ENCODE assay signal across 25 mouse cellular contexts in genomic region chr10:29590187-29590586, GRCm38 (mm10). TPM values are rescaled to one million over a fixed set of nuclear protein-coding genes. Genes with fewer than 3 reads are reported as not detected.
DNase-seq lines count a peak whose midpoint lies in the region; ATAC-seq and TF ChIP-seq lines count a peak whose summit lies in the region.
"Had no signal": no experiment of that assay in that cellular context is flagged by ENCODE, and none has a peak within 500 bp of the region (broad histone marks: within the 10 kb centered on the region; RNA-seq: fewer than 3 reads in every experiment).

No protein-coding gene starts in this region.

- no peaks in the 10 kb centered on the region for H3K4me1 ChIP-seq in forebrain, embryonic 13.5 days
- no peaks in the 10 kb centered on the region for H3K4me1 ChIP-seq in forebrain, embryonic 10.5 days
- no peaks in the 10 kb centered on the region for H3K4me1 ChIP-seq in forebrain, embryonic 15.5 days
- H3K4me1 ChIP-seq in forebrain, postnatal 0 days (ENCODE audit: insufficient read depth), result no peaks in the 10 kb centered on the region
- H3K4me1 ChIP-seq: embryonic facial prominence, embryonic 15.5 days had no signal

- no peaks in the 10 kb centered on the region for H3K9me3 ChIP-seq in forebrain, embryonic 13.5 days (replicated peaks)
- no peaks in the 10 kb centered on the region for H3K9me3 ChIP-seq in forebrain, embryonic 10.5 days
- no peaks in the 10 kb centered on the region for H3K9me3 ChIP-seq in forebrain, embryonic 15.5 days
- no peaks in the 10 kb centered on the region for H3K9me3 ChIP-seq in forebrain, postnatal 0 days (ENCODE audit: low read length)
- H3K9me3 ChIP-seq: embryonic facial prominence, embryonic 13.5 days; embryonic facial prominence, embryonic 15.5 days; G1E had no signal

- DNase-seq in forebrain, embryonic 10.5 days (ENCODE audit: extremely low spot score, low spot score), result no peak
- DNase-seq in forebrain, postnatal 0 days, result no peak
- peak; percentile 41 for DNase-seq in brain, embryonic 14.5 days (ENCODE audit: low read depth)
- DNase-seq: adrenal gland, adult 8-10 months; adrenal gland, postnatal 14 days; adrenal gland, postnatal 36 days; B cell, adult 2 months; cerebellum, adult 11 months; cerebellum, adult 18-20 months; cerebellum, adult 8-10 months; cerebellum, adult 9-11 months; cerebellum, postnatal 14 days; cerebellum, postnatal 36 days; embryo, embryonic 11 days had no signal

- no peak for TF ChIP-seq CTCF in forebrain, postnatal 0 days (IDR thresholded peaks at IDR 0.05; ENCODE audit: low read depth)
- TF ChIP-seq CTCF in brain, embryonic 14.5 days (IDR thresholded peaks at IDR 0.05; ENCODE audit: borderline replicate concordance, extremely low read depth, insufficient read depth, insufficient read length), result no peak

- no peak for TF ChIP-seq POLR2A in brain, embryonic 14.5 days (IDR thresholded peaks at IDR 0.05; ENCODE audit: borderline replicate concordance, extremely low read depth, insufficient read depth, insufficient read length, poor library complexity, severe bottlenecking)

- H3K9ac ChIP-seq in forebrain, embryonic 13.5 days, result no peak overlapping the region
- H3K9ac ChIP-seq in forebrain, embryonic 15.5 days (replicated peaks), result no peak overlapping the region
- H3K9ac ChIP-seq in forebrain, postnatal 0 days, result no peak overlapping the region
- H3K9ac ChIP-seq: embryonic facial prominence, embryonic 13.5 days; embryonic facial prominence, embryonic 15.5 days had no signal

- no peaks in the 10 kb centered on the region for H3K27me3 ChIP-seq in forebrain, embryonic 13.5 days
- H3K27me3 ChIP-seq in forebrain, embryonic 10.5 days (ENCODE audit: poor library complexity, severe bottlenecking), result no peaks in the 10 kb centered on the region
- H3K27me3 ChIP-seq in forebrain, embryonic 15.5 days, result no peaks in the 10 kb centered on the region
- H3K27me3 ChIP-seq in forebrain, postnatal 0 days (ENCODE audit: insufficient read depth, low read length), result no peaks in the 10 kb centered on the region
- H3K27me3 ChIP-seq: CH12.LX; embryonic facial prominence, embryonic 13.5 days; embryonic facial prominence, embryonic 15.5 days had no signal

- ATAC-seq in forebrain, embryonic 13.5 days, result peak; percentile 30; the same call in 1 of the 2 replicates
- ATAC-seq in forebrain, embryonic 15.5 days (replicated peaks), result peak; percentile 51; the same call in 1 of the 2 replicates
- ATAC-seq in forebrain, postnatal 0 days, result no peak
- ATAC-seq: activated CD4-positive, CD25-positive, alpha-beta regulatory T cell, adult 4 months; CD4-positive, CD25-positive, alpha-beta regulatory T cell, adult 4 months; Patski had no signal

- H3K36me3 ChIP-seq in forebrain, embryonic 13.5 days (ENCODE audit: poor library complexity, severe bottlenecking), result no peaks in the 10 kb centered on the region
- H3K36me3 ChIP-seq in forebrain, embryonic 10.5 days (replicated peaks), result no peaks in the 10 kb centered on the region
- no peaks in the 10 kb centered on the region for H3K36me3 ChIP-seq in forebrain, embryonic 15.5 days
- no peaks in the 10 kb centered on the region for H3K36me3 ChIP-seq in forebrain, postnatal 0 days (ENCODE audit: insufficient read depth)
- H3K36me3 ChIP-seq: embryonic facial prominence, embryonic 13.5 days; embryonic facial prominence, embryonic 15.5 days; G1E had no signal

- H3K4me3 ChIP-seq in forebrain, embryonic 13.5 days, result no peak overlapping the region
- H3K4me3 ChIP-seq in forebrain, embryonic 10.5 days, result no peak overlapping the region
- H3K4me3 ChIP-seq in forebrain, embryonic 15.5 days, result no peak overlapping the region
- H3K4me3 ChIP-seq in forebrain, postnatal 0 days (ENCODE audit: low read depth, low read length), result no peak overlapping the region
- H3K4me3 ChIP-seq: embryonic facial prominence, embryonic 13.5 days; embryonic facial prominence, embryonic 15.5 days; erythroblast, embryonic 14.5 days had no signal

- H3K27ac ChIP-seq in forebrain, embryonic 13.5 days, result no peak overlapping the region
- no peak overlapping the region for H3K27ac ChIP-seq in forebrain, embryonic 10.5 days
- H3K27ac ChIP-seq in forebrain, embryonic 15.5 days (replicated peaks), result peak overlapping the region; percentile 56
- H3K27ac ChIP-seq in forebrain, postnatal 0 days (ENCODE audit: low read depth, low read length), result no peak overlapping the region
- H3K27ac ChIP-seq: embryonic facial prominence, embryonic 13.5 days; embryonic facial prominence, embryonic 15.5 days had no signal

- H3K4me2 ChIP-seq in forebrain, embryonic 13.5 days, result no peak overlapping the region
- no peak overlapping the region for H3K4me2 ChIP-seq in forebrain, embryonic 15.5 days (replicated peaks)
- no peak overlapping the region for H3K4me2 ChIP-seq in forebrain, postnatal 0 days (ENCODE audit: low read depth)
- H3K4me2 ChIP-seq: embryonic facial prominence, embryonic 13.5 days; embryonic facial prominence, embryonic 15.5 days had no signal

RNA-seq across cellular contexts. Expression of gene Rspo3, which starts 54.5 kb away (rescaled TPM):
- 26.8 and 33.8 TPM in 2 replicates for polyA plus RNA-seq in forebrain, embryonic 13.5 days (2015; fragmentation: Nextera tagmentation; extraction: Ambion mirVana)
- polyA plus RNA-seq in forebrain, embryonic 10.5 days (2016; fragmentation: Nextera tagmentation; extraction: Ambion mirVana), result 37.9 and 45.1 TPM in 2 replicates
- 19.9 and 25.0 TPM in 2 replicates for polyA plus RNA-seq in forebrain, embryonic 15.5 days (2015; fragmentation: Nextera tagmentation; extraction: Ambion mirVana)
- total RNA-seq in forebrain, postnatal 0 days (2014; rRNA removed), result 5.9 TPM in 2 replicates
- 6.7 and 8.7 TPM in 2 replicates for polyA plus RNA-seq in forebrain, postnatal 0 days (2015; fragmentation: Nextera tagmentation; extraction: Ambion mirVana)
- polyA plus RNA-seq in brain, embryonic 14.5 days (2012; rRNA removed), result 5.1 and 7.2 TPM in 2 replicates
- total RNA-seq: CH12.LX; common myeloid progenitor, adult 5-6 weeks had no signal
- polyA plus RNA-seq: CD4-positive, CD25-positive, alpha-beta regulatory T cell, adult 4 months; erythroblast, embryonic 14.5 days had no signal
